Mouse (Mus musculus) spleen, adult 2 months (tissue): ENCODE results near the gene Neurog1.

ENCODE experiments used
- CTCF ChIP-seq: fragments of 200-500 bp; IDR thresholded peaks from 2 replicates; pipeline ENCODE4 v1.5.1; 2011; ENCODE audit warnings: mild to moderate bottlenecking, inconsistent platforms; ENCODE audit not compliant: insufficient read depth, insufficient read length, insufficient replicate concordance; ENCODE audit errors: extremely low read depth
- POLR2A ChIP-seq: fragments of 200-500 bp; IDR thresholded peaks from 2 replicates; pipeline ENCODE4 v1.6.1; 2011; ENCODE audit warnings: low read depth, low read length, inconsistent platforms

DNA sequence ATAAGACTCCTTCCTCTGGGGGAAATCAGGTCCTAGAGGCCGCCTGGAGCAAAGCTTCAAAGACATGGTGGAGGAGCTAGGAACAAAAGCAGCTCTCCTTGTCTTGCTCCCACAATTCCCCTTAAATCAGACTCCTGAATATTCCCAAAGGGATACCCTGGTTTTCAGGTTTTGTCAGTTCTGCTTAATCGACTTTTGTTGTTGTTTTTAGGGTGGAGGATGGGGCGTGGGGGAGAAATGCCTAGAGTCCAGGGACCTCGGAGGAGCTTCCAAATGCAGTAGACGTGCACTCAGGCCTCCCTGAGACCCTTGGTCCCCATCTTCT, 7.9 kb upstream of the Neurog1 start:
- TF ChIP-seq CTCF (no peak), POLR2A (no peak)
